Mouse (Mus musculus) forebrain, embryonic 16.5 days (tissue): ENCODE measurements around the gene Dimt1. TPM values are rescaled to one million over a fixed set of nuclear protein-coding genes. Genes with fewer than 3 reads are reported as not detected.

ENCODE experiments used
- polyA plus RNA-seq: library from polyadenylated mRNA; unstranded; fragments of >200 nt; fragmentation: Nextera tagmentation; extraction: Ambion mirVana; gene quantifications from 2 replicates; pipeline ENCODE4 v1.2.1, GENCODE M21; 2015

Gene Dimt1
- polyA plus RNA-seq, 1 experiment from 2014 or later = 50.5 TPM

Other genes starting within 250 kb of the Dimt1 start
- 44.9 and 48.2 TPM in 2 replicates for gene Ipo11, start 10.2 kb upstream of the Dimt1 start, polyA plus RNA-seq
- gene Kif2a, start 75.0 kb downstream of the Dimt1 start, polyA plus RNA-seq = 31.2 and 33.5 TPM in 2 replicates